Mouse (Mus musculus): ENCODE data around the gene Hnrnpl.

DNA sequence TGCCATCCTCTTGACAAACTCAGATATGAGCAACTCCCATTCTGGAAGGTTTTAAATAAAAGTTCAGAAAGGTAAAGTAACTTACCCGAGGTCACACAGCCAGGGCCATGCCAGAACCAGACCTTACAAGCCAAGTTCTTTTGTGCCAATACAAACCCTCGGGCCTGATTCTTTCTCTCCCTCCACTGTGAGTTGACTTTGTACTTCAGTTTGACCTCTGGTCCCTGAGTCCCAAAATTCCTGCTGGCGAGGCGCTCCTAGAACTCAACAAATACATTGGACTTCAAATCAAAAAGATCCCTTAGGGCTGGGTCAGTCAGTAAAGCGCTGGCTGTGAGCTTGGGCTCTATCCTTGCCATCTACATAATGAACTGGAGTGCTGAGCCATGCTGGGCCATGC is 28.6 kb downstream of the Hnrnpl start:
- TF ChIP-seq POLR2A (IDR thresholded peaks at IDR 0.05; ENCODE audit: borderline replicate concordance, control insufficient read depth, low read depth, low read length) (no peak), CTCF (IDR thresholded peaks at IDR 0.05; ENCODE audit: control insufficient read depth, insufficient read depth, low read length) (no peak)
